Mouse (Mus musculus) embryo, embryonic 11 days (tissue): ENCODE results near the gene Olfr944.

Source experiments
- DNase-seq: peaks from one replicate; pipeline ENCODE4 v3.0.0-alpha.2; 2015

Gene Olfr944

GRCm38 (mm10) chr9:39201620-39202019 is at the start of gene Olfr944:
Gene Olfr944, plus strand, starts transcription at chr9:39201920.
- no peak for DNase-seq

- no peak for DNase-seq
These were observed 49.3 kb upstream of the Olfr944 start for GRCm38 (mm10) chr9:39152401-39152800.

- DNase-seq, result no peak
These were observed 35.7 kb upstream of the Olfr944 start, which contains the start of gene Olfr943 for GRCm38 (mm10) chr9:39166004-39166403. Gene Olfr943, plus strand, starts transcription at chr9:39166304.

GRCm38 (mm10) chr9:39249894-39250293 is 48.2 kb downstream of the Olfr944 start, which contains the start of gene Olfr1537:
Gene Olfr1537, minus strand, starts transcription at chr9:39249994.
- DNase-seq, result no peak
